Mouse (Mus musculus) intestine, embryonic 14.5 days (tissue): Measurements from ENCODE around the gene Fance. TPM values are rescaled to one million over a fixed set of nuclear protein-coding genes. Genes with fewer than 3 reads are reported as not detected.

ENCODE experiments used
- ATAC-seq: fragments of 200-750 bp; cut with Nextera tagmentation; replicated peaks from 2 replicates; pipeline ENCODE4 v1.8.0; 2017; ENCODE audit warnings: low read depth, moderate number of reproducible peaks, moderate TSS enrichment, moderate library complexity; ENCODE audit not compliant: low FRiP score, low TSS enrichment
- DNase-seq: peaks from one replicate; pipeline ENCODE4 v3.0.0-alpha.2; 2018; ENCODE audit warnings: low spot score
- H3K27ac ChIP-seq: fragments of 300-500 bp; sonication (generic); 2 replicates; pipeline ENCODE4 v1.5.1; 2014; ENCODE audit warnings: low read depth, mild to moderate bottlenecking, control low read depth
- H3K27me3 ChIP-seq: fragments of 300-500 bp; sonication (generic); replicated peaks from 2 replicates; pipeline ENCODE4 v1.6.1; 2014; ENCODE audit warnings: low read length, control low read depth; ENCODE audit not compliant: control insufficient read depth, insufficient read depth
- H3K36me3 ChIP-seq: fragments of 300-500 bp; sonication (generic); 2 replicates; pipeline ENCODE4 v1.6.1; 2014; ENCODE audit warnings: low read length, control low read depth; ENCODE audit not compliant: control insufficient read depth, insufficient read depth
- H3K4me1 ChIP-seq: fragments of 300-500 bp; sonication (generic); replicated peaks from 2 replicates; pipeline ENCODE4 v1.6.1; 2014; ENCODE audit warnings: low read length, control low read depth, mixed read lengths; ENCODE audit not compliant: control insufficient read depth, insufficient read depth
- H3K4me2 ChIP-seq: fragments of 300-500 bp; sonication (generic); 2 replicates; pipeline ENCODE4 v1.6.1; 2014; ENCODE audit warnings: low read length
- H3K4me3 ChIP-seq: fragments of 300-500 bp; sonication (generic); 2 replicates; pipeline ENCODE4 v1.5.1; 2014; ENCODE audit warnings: low read depth, low read length, control low read depth, mixed read lengths
- H3K9ac ChIP-seq: fragments of 300-500 bp; sonication (generic); 2 replicates; pipeline ENCODE4 v1.6.1; 2014; ENCODE audit warnings: mild to moderate bottlenecking, low read length
- H3K9me3 ChIP-seq: fragments of 300-500 bp; sonication (generic); 2 replicates; pipeline ENCODE4 v1.6.1; 2016; ENCODE audit warnings: low read length, control low read depth; ENCODE audit not compliant: control insufficient read depth
- WGBS: fragments of 180-500 bp; shearing (Covaris S2); extraction: QIAGEN DNeasy Blood & Tissue Kit; methylation state at CpG from one replicate; pipeline ENCODE4 v1.1.7; 2014; 5-methylcytosine and 5-hydroxymethylcytosine counted together
- polyA plus RNA-seq: library from polyadenylated mRNA; unstranded; fragments of >200 nt; fragmentation: Nextera tagmentation; extraction: Ambion mirVana; gene quantifications from 2 replicates; pipeline ENCODE4 v1.2.1, GENCODE M21; 2014

Gene Fance
- polyA plus RNA-seq, 1 experiment from 2014 or later: 33.7 TPM

GRCm38 (mm10) chr17:28362653-28363292 lies 49.5 kb downstream of the Fance start:
- H3K4me2 ChIP-seq: peak overlapping the region; percentile 53
- 4% methylated on average over 25 of the region's 25 CpGs for WGBS
- peaks cover 46% of the 10 kb centered on the region for H3K27me3 ChIP-seq
- H3K4me3 ChIP-seq: peak overlapping the region; percentile 31
- DNase-seq: no peak
- H3K9me3 ChIP-seq: no peaks in the 10 kb centered on the region
- peak overlapping the region; percentile 27 for H3K9ac ChIP-seq
- H3K27ac ChIP-seq: no peak overlapping the region
- no peak for ATAC-seq
- H3K4me1 ChIP-seq: peaks cover 20% of the 10 kb centered on the region; the same call in 1 of the 2 replicates
- no peaks in the 10 kb centered on the region for H3K36me3 ChIP-seq

- Histone ChIP-seq H3K4me3 (0 out of 2 replicates have a peak overlapping the region, but pooled peaks have one; percentile 31), H3K9me3 (no peaks in the 10 kb centered on the region), H3K27ac (no peak overlapping the region), H3K27me3 (peaks cover 42% of the 10 kb centered on the region), H3K4me2 (peak overlapping the region; percentile 53), H3K4me1 (peaks cover 16% of the 10 kb centered on the region; the same call in 1 of the 2 replicates), H3K9ac (peak overlapping the region; percentile 22; the same call in 1 of the 2 replicates), H3K36me3 (no peaks in the 10 kb centered on the region)
- DNase-seq (no peak), ATAC-seq (no peak)
- WGBS: 33% methylated on average over 6 of the region's 6 CpGs
Observed at GRCm38 (mm10) chr17:28363507-28363906, 50.2 kb downstream of the Fance start.

- H3K27me3 ChIP-seq: peaks cover 36% of the 10 kb centered on the region
- WGBS: 35% methylated on average over 8 of the region's 8 CpGs
- H3K27ac ChIP-seq: no peak within 1 kb of the TSS
- peaks cover 15% of the 10 kb centered on the region; the same call in 1 of the 2 replicates for H3K4me1 ChIP-seq
- no peak for DNase-seq
- no peaks in the 10 kb centered on the region for H3K36me3 ChIP-seq
- peak within 1 kb of the TSS; percentile 44 for H3K4me2 ChIP-seq
- no peak for ATAC-seq
- H3K9ac ChIP-seq: 0 out of 2 replicates have a peak within 1 kb of the TSS, but pooled peaks have one; percentile 29
- H3K9me3 ChIP-seq: no peaks in the 10 kb centered on the region
- H3K4me3 ChIP-seq: peak within 1 kb of the TSS; percentile 22
Observed at GRCm38 (mm10) chr17:28365122-28365521, 51.8 kb downstream of the Fance start, which contains the start of gene Tulp1. Tulp1 (minus strand) TSS chr17:28365222.

GRCm38 (mm10) chr17:28368449-28368848 lies 55.1 kb downstream of the Fance start:
- ATAC-seq (no peak), DNase-seq (peak; percentile 93)
- H3K27ac ChIP-seq: no peak overlapping the region
- H3K27me3 ChIP-seq: peaks cover 21% of the 10 kb centered on the region
- no peak overlapping the region for H3K4me3 ChIP-seq
- 5% methylated on average over 13 of the region's 13 CpGs for WGBS
- no peaks in the 10 kb centered on the region for H3K36me3 ChIP-seq
- H3K4me2 ChIP-seq: no peak overlapping the region
- H3K9me3 ChIP-seq: no peaks in the 10 kb centered on the region
- peaks cover 5% of the 10 kb centered on the region; the same call in 1 of the 2 replicates for H3K4me1 ChIP-seq
- no peak overlapping the region for H3K9ac ChIP-seq

- no peak for DNase-seq
- H3K4me2 ChIP-seq: no peak overlapping the region
- H3K27me3 ChIP-seq: peaks cover 19% of the 10 kb centered on the region
- no peaks in the 10 kb centered on the region for H3K9me3 ChIP-seq
- H3K36me3 ChIP-seq: no peaks in the 10 kb centered on the region
- no peak overlapping the region for H3K4me3 ChIP-seq
- H3K9ac ChIP-seq: no peak overlapping the region
- no peak for ATAC-seq
- H3K4me1 ChIP-seq: 0 out of 2 replicates have a peak, but pooled peaks cover 4% of the 10 kb centered on the region
- WGBS: 65% methylated on average over 5 of the region's 5 CpGs
- no peak overlapping the region for H3K27ac ChIP-seq
Observed at GRCm38 (mm10) chr17:28369056-28369455, 55.7 kb downstream of the Fance start.

GRCm38 (mm10) chr17:28371286-28371685 lies 58.0 kb downstream of the Fance start:
- H3K4me3 ChIP-seq: no peak overlapping the region
- no peaks in the 10 kb centered on the region for H3K36me3 ChIP-seq
- no peaks in the 10 kb centered on the region for H3K4me1 ChIP-seq
- H3K9me3 ChIP-seq: no peaks in the 10 kb centered on the region
- 52% methylated on average over 2 of the region's 2 CpGs for WGBS
- H3K27ac ChIP-seq: no peak overlapping the region
- H3K27me3 ChIP-seq: peaks cover 24% of the 10 kb centered on the region
- H3K4me2 ChIP-seq: no peak overlapping the region
- ATAC-seq (no peak), DNase-seq (no peak)
- H3K9ac ChIP-seq: no peak overlapping the region

GRCm38 (mm10) chr17:28371941-28372340 lies 58.6 kb downstream of the Fance start:
- no peak overlapping the region for H3K9ac ChIP-seq
- no peak overlapping the region for H3K27ac ChIP-seq
- 65% methylated on average over 1 of the region's 1 CpGs for WGBS
- H3K27me3 ChIP-seq: peaks cover 24% of the 10 kb centered on the region
- no peaks in the 10 kb centered on the region for H3K4me1 ChIP-seq
- H3K36me3 ChIP-seq: no peaks in the 10 kb centered on the region
- no peak overlapping the region for H3K4me2 ChIP-seq
- ATAC-seq: no peak
- no peaks in the 10 kb centered on the region for H3K9me3 ChIP-seq
- DNase-seq: no peak
- H3K4me3 ChIP-seq: no peak overlapping the region

- Histone ChIP-seq H3K36me3 (no peaks in the 10 kb centered on the region), H3K4me2 (no peak overlapping the region), H3K27ac (no peak overlapping the region), H3K4me3 (no peak overlapping the region), H3K9ac (no peak overlapping the region), H3K9me3 (no peaks in the 10 kb centered on the region), H3K4me1 (no peaks in the 10 kb centered on the region), H3K27me3 (peaks cover 24% of the 10 kb centered on the region)
- DNase-seq (no peak), ATAC-seq (peak; percentile 58; the same call in 1 of the 2 replicates)
- 16% methylated on average over 10 of the region's 10 CpGs for WGBS
Observed at GRCm38 (mm10) chr17:28373821-28374220, 60.5 kb downstream of the Fance start.

GRCm38 (mm10) chr17:28374494-28374893 lies 61.2 kb downstream of the Fance start:
- 22% methylated on average over 16 of the region's 16 CpGs for WGBS
- H3K9me3 ChIP-seq: no peaks in the 10 kb centered on the region
- H3K36me3 ChIP-seq: no peaks in the 10 kb centered on the region
- ATAC-seq (no peak), DNase-seq (no peak)
- H3K4me1 ChIP-seq: no peaks in the 10 kb centered on the region
- 0 out of 2 replicates have a peak overlapping the region, but pooled peaks have one; percentile 8 for H3K4me2 ChIP-seq
- peaks cover 24% of the 10 kb centered on the region for H3K27me3 ChIP-seq
- no peak overlapping the region for H3K4me3 ChIP-seq
- no peak overlapping the region for H3K27ac ChIP-seq
- H3K9ac ChIP-seq: no peak overlapping the region
